Mouse (Mus musculus): ENCODE results near the gene Tm4sf20. TPM values are rescaled to one million over a fixed set of nuclear protein-coding genes. Genes with fewer than 3 reads are reported as not detected.

Tm4sf20 gene
- polyA plus RNA-seq, 1 experiment from 2014 or later: not detected

DNA sequence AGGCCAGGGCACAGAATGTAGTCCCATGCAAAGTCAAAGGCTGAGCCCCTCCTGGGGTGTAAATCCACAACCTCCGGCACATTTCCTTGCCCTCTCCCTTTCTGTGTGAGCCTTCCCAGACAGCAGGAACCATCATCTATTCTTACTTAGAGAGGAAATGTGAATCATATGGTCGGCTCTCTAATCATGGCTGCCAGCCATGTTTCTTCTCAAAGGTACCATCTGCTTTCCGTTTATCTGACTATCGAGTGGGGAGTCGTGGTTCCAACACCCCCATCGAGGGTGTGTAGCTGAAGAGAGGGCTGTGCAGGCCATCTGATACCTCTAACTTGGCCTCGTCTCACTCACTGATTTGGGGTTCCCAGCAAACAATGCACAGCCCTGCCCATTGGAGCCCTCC lies 19.8 kb upstream of the Tm4sf20 start:
- WGBS: 49% methylated on average over 7 of the region's 7 CpGs

DNA sequence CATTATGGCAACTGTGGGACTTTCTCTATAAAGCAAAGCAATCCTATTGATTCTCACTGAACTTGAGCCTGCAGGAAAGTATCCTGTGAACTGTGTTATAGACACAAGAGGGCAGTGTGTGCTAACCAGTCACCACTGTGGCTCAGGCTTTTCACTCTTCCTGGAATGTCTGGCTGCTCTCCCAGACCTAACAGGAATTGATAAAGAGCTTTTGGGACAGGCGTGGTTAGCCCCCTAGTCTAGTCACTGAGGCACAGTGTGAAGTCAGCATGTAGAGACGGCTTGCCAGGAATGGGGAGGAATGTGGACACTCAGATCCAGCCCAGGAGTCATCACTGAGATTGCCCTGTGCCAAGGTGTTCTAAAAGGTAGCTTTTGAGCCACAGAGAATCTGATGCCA lies 19.2 kb upstream of the Tm4sf20 start:
- no peaks in the 10 kb centered on the region for H3K9me3 ChIP-seq (ENCODE audit: control insufficient read depth, low read length)
- peak overlapping the region; percentile 77 for H3K27ac ChIP-seq (ENCODE audit: low read length)
- no peak overlapping the region for H3K4me3 ChIP-seq (replicated peaks; ENCODE audit: low read length)
- no peaks in the 10 kb centered on the region for H3K36me3 ChIP-seq (ENCODE audit: control insufficient read depth, insufficient read depth)
- H3K4me2 ChIP-seq (ENCODE audit: low read length): no peak overlapping the region
- peaks cover 15% of the 10 kb centered on the region for H3K4me1 ChIP-seq (replicated peaks; ENCODE audit: control insufficient read depth, insufficient read depth, low read length)
- no peaks in the 10 kb centered on the region for H3K27me3 ChIP-seq (replicated peaks; ENCODE audit: control insufficient read depth, insufficient read depth, low read length)
- 3% methylated on average over 2 of the region's 2 CpGs for WGBS
- no peak overlapping the region for H3K9ac ChIP-seq (replicated peaks; ENCODE audit: low read depth, low read length)
- ATAC-seq: peak; percentile 81

More for the DNA sequence above, 19.8 kb upstream of the Tm4sf20 start:
- H3K27ac ChIP-seq (ENCODE audit: low read length): peak overlapping the region; percentile 77
- no peaks in the 10 kb centered on the region for H3K36me3 ChIP-seq (ENCODE audit: control insufficient read depth, insufficient read depth)
- H3K9ac ChIP-seq (replicated peaks; ENCODE audit: low read depth, low read length): no peak overlapping the region
- H3K9me3 ChIP-seq (ENCODE audit: control insufficient read depth, low read length): no peaks in the 10 kb centered on the region
- H3K4me2 ChIP-seq (ENCODE audit: low read length): no peak overlapping the region
- H3K4me3 ChIP-seq (replicated peaks; ENCODE audit: low read length): no peak overlapping the region
- H3K4me1 ChIP-seq (replicated peaks; ENCODE audit: control insufficient read depth, insufficient read depth, low read length): peaks cover 15% of the 10 kb centered on the region
- H3K27me3 ChIP-seq (replicated peaks; ENCODE audit: control insufficient read depth, insufficient read depth, low read length): no peaks in the 10 kb centered on the region
- peak; percentile 56 for ATAC-seq

DNA sequence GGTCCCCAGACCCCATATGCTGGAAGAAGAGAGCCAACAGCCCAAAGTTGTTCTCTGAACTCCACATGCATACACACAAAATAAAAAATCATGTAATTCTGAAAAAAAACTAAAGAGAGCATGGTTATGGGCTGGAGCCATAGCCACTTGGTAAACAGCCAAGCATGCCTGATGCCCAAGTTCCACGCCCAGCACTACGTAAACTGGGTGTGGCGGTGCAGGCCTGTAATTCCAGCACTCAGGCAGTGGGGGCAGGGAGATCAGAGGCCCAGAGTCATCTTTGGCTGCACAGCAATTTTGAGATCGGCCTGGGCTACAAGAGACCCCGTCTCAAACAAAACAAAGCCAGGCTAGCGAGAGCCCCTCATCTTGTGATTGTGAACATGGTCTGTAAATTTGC lies 17.3 kb upstream of the Tm4sf20 start:
- Histone ChIP-seq H3K4me1 (replicated peaks; ENCODE audit: control insufficient read depth, insufficient read depth, low read length) (peaks cover 8% of the 10 kb centered on the region), H3K9ac (replicated peaks; ENCODE audit: low read depth, low read length) (no peak overlapping the region), H3K36me3 (ENCODE audit: control insufficient read depth, insufficient read depth) (no peaks in the 10 kb centered on the region), H3K27ac (ENCODE audit: low read length) (no peak overlapping the region), H3K9me3 (ENCODE audit: control insufficient read depth, low read length) (no peaks in the 10 kb centered on the region), H3K27me3 (replicated peaks; ENCODE audit: control insufficient read depth, insufficient read depth, low read length) (no peaks in the 10 kb centered on the region), H3K4me3 (replicated peaks; ENCODE audit: low read length) (no peak overlapping the region), H3K4me2 (ENCODE audit: low read length) (no peak overlapping the region)
- 62% methylated on average over 6 of the region's 6 CpGs for WGBS
- no peak for ATAC-seq

DNA sequence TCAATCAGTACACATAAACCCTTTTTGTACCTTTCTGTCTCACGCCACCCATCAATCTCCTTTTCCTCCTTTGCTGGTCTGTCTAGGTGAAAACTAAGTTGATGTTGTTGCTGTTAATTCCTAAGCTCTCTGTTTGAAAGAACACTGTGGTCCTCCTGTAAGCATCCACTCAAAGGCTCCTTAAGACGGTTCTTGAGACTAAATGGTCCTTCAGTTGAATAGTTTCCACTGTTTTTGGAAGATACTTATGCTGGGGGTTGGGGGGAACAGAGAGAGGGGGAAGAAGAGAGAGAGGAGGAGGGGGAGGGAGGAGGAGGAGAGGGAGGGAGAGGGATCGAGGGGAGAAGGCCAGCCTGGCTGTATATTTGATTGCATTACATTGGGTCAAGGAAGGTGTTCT lies 15.3 kb upstream of the Tm4sf20 start:
- Histone ChIP-seq H3K4me3 (replicated peaks; ENCODE audit: low read length) (no peak overlapping the region), H3K27ac (ENCODE audit: low read length) (no peak overlapping the region), H3K9ac (replicated peaks; ENCODE audit: low read depth, low read length) (no peak overlapping the region), H3K36me3 (ENCODE audit: control insufficient read depth, insufficient read depth) (no peaks in the 10 kb centered on the region), H3K9me3 (ENCODE audit: control insufficient read depth, low read length) (no peaks in the 10 kb centered on the region), H3K4me1 (replicated peaks; ENCODE audit: control insufficient read depth, insufficient read depth, low read length) (peaks cover 6% of the 10 kb centered on the region), H3K4me2 (ENCODE audit: low read length) (no peak overlapping the region), H3K27me3 (replicated peaks; ENCODE audit: control insufficient read depth, insufficient read depth, low read length) (no peaks in the 10 kb centered on the region)
- 69% methylated on average over 3 of the region's 3 CpGs for WGBS
- no peak for ATAC-seq

DNA sequence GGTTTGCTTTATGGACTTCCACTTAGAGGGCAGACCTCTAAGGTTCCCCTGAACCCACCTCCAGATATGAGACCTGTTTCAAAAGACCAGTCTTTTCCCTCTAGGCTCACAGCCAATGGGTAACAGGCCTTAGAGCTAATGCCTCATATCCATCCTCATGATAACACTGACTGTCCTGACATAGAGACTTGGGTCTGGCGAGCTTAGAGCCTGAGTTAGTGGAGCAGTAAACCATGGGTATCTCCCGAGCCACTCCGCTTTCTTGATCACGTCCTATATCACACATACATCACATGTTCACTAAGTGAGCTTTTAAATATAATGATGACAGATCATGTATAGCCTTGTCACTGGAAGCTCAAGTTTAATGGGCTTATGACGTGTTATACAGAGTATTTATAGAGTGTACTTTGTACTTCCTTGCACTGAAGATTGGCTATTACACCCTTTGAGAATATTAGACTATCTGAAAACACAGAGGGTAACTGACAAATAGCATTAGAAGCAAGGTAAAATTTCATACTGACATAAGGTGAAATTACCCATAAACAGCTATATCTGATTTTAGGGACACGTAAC lies 11.2 kb upstream of the Tm4sf20 start:
- Histone ChIP-seq H3K9ac (replicated peaks; ENCODE audit: low read depth, low read length) (no peak overlapping the region), H3K27me3 (replicated peaks; ENCODE audit: control insufficient read depth, insufficient read depth, low read length) (no peaks in the 10 kb centered on the region), H3K27ac (ENCODE audit: low read length) (no peak overlapping the region), H3K4me3 (replicated peaks; ENCODE audit: low read length) (no peak overlapping the region), H3K9me3 (ENCODE audit: control insufficient read depth, low read length) (no peaks in the 10 kb centered on the region), H3K36me3 (ENCODE audit: control insufficient read depth, insufficient read depth) (no peaks in the 10 kb centered on the region), H3K4me2 (ENCODE audit: low read length) (no peak overlapping the region), H3K4me1 (replicated peaks; ENCODE audit: control insufficient read depth, insufficient read depth, low read length) (no peaks in the 10 kb centered on the region)
- 87% methylated on average over 6 of the region's 6 CpGs for WGBS
- ATAC-seq: no peak

DNA sequence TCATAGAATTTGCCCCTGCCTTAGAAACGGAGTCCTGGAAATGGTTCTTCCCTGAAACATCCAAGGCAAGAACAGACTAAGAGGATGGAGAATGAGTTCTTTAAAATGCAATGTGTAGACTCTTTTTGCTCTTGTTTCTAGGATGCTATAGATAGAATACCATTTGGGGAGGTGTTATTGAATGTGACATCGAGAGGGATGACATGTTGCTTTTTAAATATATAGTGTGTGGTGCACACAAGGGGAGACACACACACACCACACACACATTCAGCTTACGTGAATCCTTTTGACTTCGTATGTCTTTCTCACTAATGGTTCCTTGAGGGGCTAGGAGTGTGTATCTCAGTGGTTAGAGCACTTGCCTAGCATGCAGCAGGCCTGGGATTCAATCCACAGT lies 7.0 kb upstream of the Tm4sf20 start:
- WGBS: 89% methylated on average over 4 of the region's 4 CpGs
- no peak overlapping the region for H3K4me3 ChIP-seq (replicated peaks; ENCODE audit: low read length)
- no peaks in the 10 kb centered on the region for H3K27me3 ChIP-seq (replicated peaks; ENCODE audit: control insufficient read depth, insufficient read depth, low read length)
- no peaks in the 10 kb centered on the region for H3K4me1 ChIP-seq (replicated peaks; ENCODE audit: control insufficient read depth, insufficient read depth, low read length)
- no peak overlapping the region for H3K27ac ChIP-seq (ENCODE audit: low read length)
- ATAC-seq: no peak
- no peak overlapping the region for H3K9ac ChIP-seq (replicated peaks; ENCODE audit: low read depth, low read length)
- H3K36me3 ChIP-seq (ENCODE audit: control insufficient read depth, insufficient read depth): no peaks in the 10 kb centered on the region
- H3K4me2 ChIP-seq (ENCODE audit: low read length): no peak overlapping the region
- H3K9me3 ChIP-seq (ENCODE audit: control insufficient read depth, low read length): no peaks in the 10 kb centered on the region

DNA sequence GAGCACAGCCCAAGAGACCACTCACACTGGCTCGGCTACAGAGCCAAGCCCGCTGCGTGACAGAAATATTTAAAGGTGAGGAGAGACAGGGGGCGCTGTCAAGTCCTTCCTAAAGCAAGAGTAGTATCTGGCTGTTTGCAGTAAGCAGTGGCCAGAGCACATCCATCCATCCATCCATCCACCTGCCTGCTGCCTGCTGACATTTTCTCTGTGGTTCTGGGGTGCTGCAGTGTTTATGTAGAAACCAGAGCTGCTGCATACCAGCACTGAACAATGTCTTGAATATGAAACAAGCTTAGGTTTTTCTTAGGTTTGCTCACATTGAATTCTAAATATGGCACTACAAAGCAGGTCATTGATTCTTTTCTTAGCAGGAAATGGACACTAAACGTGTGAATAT lies 4.9 kb upstream of the Tm4sf20 start:
- Histone ChIP-seq H3K9me3 (ENCODE audit: control insufficient read depth, low read length) (no peaks in the 10 kb centered on the region), H3K27ac (ENCODE audit: low read length) (no peak overlapping the region), H3K4me1 (replicated peaks; ENCODE audit: control insufficient read depth, insufficient read depth, low read length) (no peaks in the 10 kb centered on the region), H3K27me3 (replicated peaks; ENCODE audit: control insufficient read depth, insufficient read depth, low read length) (no peaks in the 10 kb centered on the region), H3K9ac (replicated peaks; ENCODE audit: low read depth, low read length) (no peak overlapping the region), H3K4me3 (replicated peaks; ENCODE audit: low read length) (no peak overlapping the region), H3K36me3 (ENCODE audit: control insufficient read depth, insufficient read depth) (no peaks in the 10 kb centered on the region), H3K4me2 (ENCODE audit: low read length) (no peak overlapping the region)
- no peak for ATAC-seq
- 76% methylated on average over 5 of the region's 5 CpGs for WGBS

DNA sequence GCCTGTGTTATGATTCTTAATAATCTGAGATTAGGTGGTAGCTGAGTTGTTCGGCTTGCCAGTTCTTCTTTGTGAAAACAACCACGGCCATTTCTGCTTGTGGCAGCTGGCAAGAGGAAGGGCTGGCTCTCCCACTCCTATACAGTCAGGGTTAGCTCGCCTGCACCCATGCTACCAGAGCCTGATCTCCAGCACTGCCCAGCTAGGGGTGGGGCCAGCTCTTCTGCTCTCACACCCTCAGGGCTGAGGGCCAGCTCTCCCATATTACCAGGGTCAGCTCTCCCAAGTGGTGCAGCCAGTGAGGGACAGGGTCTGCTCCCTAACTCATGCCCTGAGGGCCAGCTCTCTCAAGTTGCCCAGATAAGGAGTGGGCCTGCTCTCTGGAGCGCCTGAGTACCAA lies 4.2 kb upstream of the Tm4sf20 start:
- no peak for ATAC-seq
- Histone ChIP-seq H3K4me1 (replicated peaks; ENCODE audit: control insufficient read depth, insufficient read depth, low read length) (no peaks in the 10 kb centered on the region), H3K9ac (replicated peaks; ENCODE audit: low read depth, low read length) (no peak overlapping the region), H3K36me3 (ENCODE audit: control insufficient read depth, insufficient read depth) (no peaks in the 10 kb centered on the region), H3K4me3 (replicated peaks; ENCODE audit: low read length) (no peak overlapping the region), H3K27me3 (replicated peaks; ENCODE audit: control insufficient read depth, insufficient read depth, low read length) (no peaks in the 10 kb centered on the region), H3K9me3 (ENCODE audit: control insufficient read depth, low read length) (no peaks in the 10 kb centered on the region), H3K27ac (ENCODE audit: low read length) (no peak overlapping the region), H3K4me2 (ENCODE audit: low read length) (no peak overlapping the region)
- 89% methylated on average over 4 of the region's 4 CpGs for WGBS

DNA sequence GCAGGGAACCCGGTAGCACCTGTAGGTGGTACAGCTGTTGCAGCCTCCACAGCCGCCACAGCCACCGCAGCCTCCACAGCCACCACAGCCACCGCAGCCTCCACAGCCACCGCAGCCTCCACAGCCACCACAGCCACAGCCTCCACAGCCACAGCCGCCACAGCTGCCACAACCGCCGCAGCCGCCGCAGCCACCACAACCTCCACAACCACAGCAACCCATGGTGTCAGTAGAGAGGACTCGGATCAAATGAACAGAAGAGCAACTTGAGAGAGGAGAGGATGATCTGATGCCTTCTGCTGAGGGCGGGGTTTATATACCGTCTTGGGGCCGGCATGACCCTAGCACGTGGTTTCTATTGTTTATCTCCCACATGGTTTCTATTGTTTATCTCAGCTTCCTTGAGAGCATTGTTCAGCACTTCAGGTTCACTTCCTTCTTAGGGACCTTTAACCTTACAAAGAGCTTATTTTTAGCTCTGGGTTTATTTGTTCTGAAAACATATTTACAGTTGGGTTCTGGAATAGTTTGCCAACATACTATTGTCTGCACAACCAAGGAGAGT lies 2.8 kb upstream of the Tm4sf20 start, which contains the start of gene Gm47791:
Gene Gm47791 (minus strand): TSS at position 222 of the 565 bp plus-strand sequence.
- Histone ChIP-seq H3K4me2 (ENCODE audit: low read length) (no peak within 1 kb of the TSS), H3K27me3 (replicated peaks; ENCODE audit: control insufficient read depth, insufficient read depth, low read length) (no peaks in the 10 kb centered on the region), H3K36me3 (ENCODE audit: control insufficient read depth, insufficient read depth) (no peaks in the 10 kb centered on the region), H3K27ac (ENCODE audit: low read length) (no peak within 1 kb of the TSS), H3K9me3 (ENCODE audit: control insufficient read depth, low read length) (no peaks in the 10 kb centered on the region), H3K9ac (replicated peaks; ENCODE audit: low read depth, low read length) (no peak within 1 kb of the TSS), H3K4me1 (replicated peaks; ENCODE audit: control insufficient read depth, insufficient read depth, low read length) (no peaks in the 10 kb centered on the region), H3K4me3 (replicated peaks; ENCODE audit: low read length) (no peak within 1 kb of the TSS)
- 83% methylated on average over 10 of the region's 15 CpGs for WGBS
- no peak for ATAC-seq

DNA sequence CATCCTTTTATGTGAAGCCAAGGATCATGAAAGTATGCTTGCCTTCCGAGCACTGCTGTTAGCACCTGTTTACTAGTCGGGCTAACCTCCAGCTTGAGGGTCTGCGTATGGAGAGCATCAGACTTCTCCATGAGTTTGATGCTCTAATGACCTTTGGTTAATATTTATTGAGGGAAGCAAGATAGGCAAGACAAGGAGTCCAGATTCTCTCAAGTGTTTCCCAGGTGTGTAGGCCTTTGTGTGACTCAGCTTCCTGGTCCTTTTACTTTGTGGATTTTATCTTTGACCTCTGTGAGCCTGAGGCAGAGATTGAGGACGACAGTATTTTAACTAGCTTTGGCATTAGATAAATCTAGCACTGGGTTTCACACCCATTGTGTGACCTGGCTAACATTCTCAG lies 1.6 kb downstream of the Tm4sf20 start:
- Histone ChIP-seq H3K9me3 (ENCODE audit: control insufficient read depth, low read length) (peaks cover 3% of the 10 kb centered on the region; the same call in 1 of the 2 replicates), H3K4me2 (ENCODE audit: low read length) (no peak overlapping the region), H3K4me1 (replicated peaks; ENCODE audit: control insufficient read depth, insufficient read depth, low read length) (no peaks in the 10 kb centered on the region), H3K9ac (replicated peaks; ENCODE audit: low read depth, low read length) (no peak overlapping the region), H3K4me3 (replicated peaks; ENCODE audit: low read length) (no peak overlapping the region), H3K27ac (ENCODE audit: low read length) (no peak overlapping the region), H3K27me3 (replicated peaks; ENCODE audit: control insufficient read depth, insufficient read depth, low read length) (no peaks in the 10 kb centered on the region), H3K36me3 (ENCODE audit: control insufficient read depth, insufficient read depth) (peaks cover 7% of the 10 kb centered on the region; the same call in 1 of the 2 replicates)
- no peak for ATAC-seq
- 84% methylated on average over 4 of the region's 4 CpGs for WGBS

Data from forebrain, embryonic 16.5 days (tissue).